Mouse (Mus musculus): ENCODE data around the gene Syngr2.
"Not testable (repeated sequence)": the region's sequence is repeated elsewhere in the genome, so short reads cannot be mapped to it uniquely, and the experiment has no call there.

The Syngr2 gene

DNA sequence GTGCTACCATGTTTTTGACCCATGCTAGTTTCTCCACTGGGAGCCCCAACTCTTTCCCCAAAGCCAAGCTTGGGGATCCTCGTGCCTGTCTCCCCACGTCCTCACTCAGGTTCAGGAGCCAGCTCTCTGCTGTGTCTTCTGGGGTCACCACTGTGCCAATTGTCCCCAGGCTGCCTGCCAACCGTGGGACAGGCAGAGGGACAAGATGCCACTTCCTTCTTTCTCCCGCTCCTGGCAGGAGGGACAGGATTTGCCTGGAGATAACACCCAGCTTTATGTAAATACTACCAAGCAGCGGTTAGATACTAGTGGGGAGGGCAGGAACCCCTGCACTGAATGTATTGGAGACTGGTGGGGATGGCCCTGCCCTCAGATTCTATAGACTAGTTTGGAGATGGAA is 4.4 kb downstream of the Syngr2 start:
- DNase-seq (ENCODE audit: low spot score), result no peak

DNA sequence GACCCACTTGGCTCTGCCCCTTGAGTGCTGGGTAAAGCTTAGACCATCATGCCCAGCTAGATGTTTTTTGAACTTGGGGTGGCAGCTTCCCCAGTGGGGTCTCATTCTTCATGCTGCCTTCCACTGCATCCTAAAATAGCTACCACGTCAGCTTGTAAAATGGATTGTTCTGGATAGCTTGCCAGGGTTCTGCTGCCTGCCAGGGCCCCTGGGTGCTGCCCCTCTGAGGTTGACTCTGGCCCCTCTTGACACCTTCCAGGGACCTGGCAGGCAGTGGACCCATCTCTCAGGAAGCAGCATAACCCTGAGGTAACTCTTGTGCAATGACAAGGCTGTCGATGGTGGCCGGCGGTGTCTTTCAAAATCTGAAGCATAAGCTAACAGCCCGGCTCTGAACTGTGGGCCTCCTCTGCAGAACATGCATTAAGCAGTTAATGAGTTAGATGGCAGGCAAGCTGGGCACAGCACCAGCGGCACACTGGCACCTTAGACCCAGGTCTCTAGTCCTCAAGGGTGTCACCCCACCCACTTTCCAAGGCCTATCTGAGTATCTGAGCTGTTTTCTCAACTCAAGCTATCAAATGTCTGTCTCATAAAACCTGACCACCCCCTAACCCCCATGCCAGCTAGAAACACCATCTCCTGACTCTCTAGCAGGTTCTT is 5.4 kb downstream of the Syngr2 start:
- DNase-seq (ENCODE audit: low spot score), result no peak

DNA sequence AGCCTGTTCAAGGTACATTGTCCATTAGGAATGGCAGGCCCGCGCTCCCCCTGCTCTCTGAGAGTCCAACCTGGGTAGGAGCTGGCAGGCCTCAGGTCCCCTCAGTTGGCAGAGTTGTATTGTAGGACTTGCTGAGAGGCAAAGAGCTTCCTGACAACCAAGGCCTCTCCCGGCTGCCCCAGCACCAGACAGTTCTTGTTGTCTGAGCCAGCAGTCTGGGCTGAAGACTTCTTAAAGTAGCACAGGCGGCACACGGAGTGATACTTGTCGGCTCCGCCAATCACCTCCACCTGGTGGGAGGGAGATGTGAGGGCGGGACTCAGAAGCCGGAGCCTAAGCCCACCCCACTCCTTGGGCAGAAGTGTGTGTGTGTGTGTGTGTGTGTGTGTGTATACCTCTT is 6.4 kb downstream of the Syngr2 start:
- DNase-seq (ENCODE audit: low spot score), result not testable (repeated sequence)

DNA sequence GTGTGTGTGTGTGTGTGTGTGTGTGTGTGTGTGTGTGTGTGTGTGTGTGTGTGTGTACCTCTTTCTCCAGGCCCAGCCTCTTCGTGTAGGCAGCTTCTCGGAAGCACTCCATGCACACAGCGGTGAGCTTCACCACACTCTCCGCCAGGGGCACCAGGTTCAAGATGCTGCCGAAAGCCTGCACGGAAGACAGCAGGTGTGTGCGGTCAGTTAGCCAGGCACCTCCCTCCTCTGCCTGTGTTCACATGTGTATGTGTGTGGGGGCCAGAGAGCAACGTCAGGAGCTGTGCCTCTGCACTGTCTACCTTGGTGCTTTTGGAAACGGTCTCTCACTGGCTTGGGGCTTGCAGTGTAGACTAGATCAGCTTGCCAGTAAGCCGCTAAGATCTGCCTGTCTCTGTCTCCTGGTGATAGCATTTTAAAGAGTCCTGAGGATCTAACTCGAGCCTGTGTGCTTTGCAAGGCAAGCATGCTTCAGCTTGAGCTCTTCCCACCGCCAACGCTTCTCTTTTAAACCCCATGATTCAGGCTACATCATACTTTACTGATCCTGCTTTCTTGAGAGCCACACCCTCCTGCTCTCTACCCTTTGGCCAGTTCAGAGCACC is 7.0 kb downstream of the Syngr2 start:
- DNase-seq (ENCODE audit: low spot score), result no peak

DNA sequence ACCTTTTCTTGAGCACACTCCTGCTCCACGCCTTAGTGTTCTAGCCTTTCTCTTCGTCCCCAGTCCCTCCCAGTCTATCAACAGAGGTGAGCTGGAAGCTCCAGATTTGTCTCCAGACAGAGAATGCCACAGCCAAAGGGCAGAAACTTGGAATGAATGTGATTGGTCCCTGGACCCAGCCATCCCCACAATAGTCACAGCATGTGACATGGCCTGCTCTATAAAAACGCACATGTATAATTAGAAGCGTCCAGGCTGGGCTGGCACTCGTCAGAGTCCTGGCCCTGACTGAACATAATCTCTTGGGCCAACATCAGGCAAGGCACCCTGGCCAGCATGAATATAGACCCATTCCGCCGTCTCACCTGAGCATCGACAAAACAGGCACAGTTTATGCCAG is 9.6 kb downstream of the Syngr2 start:
- DNase-seq (ENCODE audit: low spot score), result no peak

DNA sequence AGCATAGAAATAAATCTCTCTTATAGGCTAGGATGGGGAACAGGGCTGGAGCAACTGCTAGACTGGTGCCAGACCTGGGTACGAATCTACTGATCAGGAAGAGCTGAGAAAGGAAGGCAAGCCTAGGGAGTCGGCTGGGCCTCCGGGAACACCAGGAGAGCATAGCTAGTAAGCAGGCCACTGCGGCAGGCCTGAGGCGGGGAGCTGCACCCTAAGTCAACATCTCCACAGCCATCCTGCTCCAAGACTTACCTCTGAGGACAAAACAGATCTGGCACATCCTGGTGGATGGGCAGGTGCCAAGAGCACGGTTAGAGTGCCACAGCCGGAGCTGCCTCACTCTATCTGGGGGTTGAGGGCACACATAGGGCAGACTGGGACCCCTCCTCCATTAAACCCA is 10.7 kb downstream of the Syngr2 start:
- no peak for DNase-seq (ENCODE audit: low spot score)

DNA sequence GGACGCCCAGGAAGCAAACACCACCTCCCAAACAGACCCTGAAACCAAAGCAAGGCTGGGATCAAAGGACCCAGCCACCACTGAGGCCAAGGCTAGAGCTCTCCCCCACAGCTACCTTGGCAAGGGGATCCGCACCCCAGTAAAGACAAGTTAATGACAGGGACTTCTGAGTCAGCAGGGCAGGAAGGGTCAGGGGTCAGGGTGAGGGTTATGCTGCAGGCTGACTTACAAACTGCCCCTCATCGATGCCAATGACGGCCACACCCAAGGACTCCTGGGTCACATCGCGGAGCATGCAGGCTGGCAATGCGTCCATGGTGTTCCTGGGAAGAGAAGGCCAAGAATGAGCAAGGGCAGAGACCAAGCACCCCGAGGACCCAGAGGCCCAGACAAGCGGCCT is 12.4 kb downstream of the Syngr2 start:
- no peak for DNase-seq (ENCODE audit: low spot score)

DNA sequence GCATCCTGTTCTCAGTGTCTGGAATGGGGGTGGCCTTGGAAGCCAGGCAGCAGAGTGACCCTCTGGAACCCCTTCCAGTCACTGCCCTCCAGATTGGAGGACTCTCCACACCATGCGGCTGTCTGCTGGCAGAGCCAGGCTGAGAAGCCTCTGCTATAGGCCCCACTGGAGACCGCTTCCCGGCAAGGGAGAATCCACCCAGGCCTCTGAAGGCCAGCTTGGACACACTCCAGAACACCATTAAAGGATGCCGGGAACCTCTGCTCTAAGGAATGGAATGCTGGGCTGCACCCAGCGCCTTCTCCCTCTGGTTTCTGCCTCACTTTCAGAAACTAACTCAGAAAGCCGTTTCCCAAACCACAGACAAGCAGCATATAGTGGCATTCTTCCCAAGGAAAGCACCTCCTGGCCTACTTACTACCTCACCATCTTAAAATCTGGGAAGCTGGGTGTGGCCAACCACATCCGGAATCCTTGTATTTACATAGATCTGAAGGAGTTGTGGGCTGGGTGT is 13.3 kb downstream of the Syngr2 start:
- peak; percentile 54 for DNase-seq (ENCODE audit: low spot score)

DNA sequence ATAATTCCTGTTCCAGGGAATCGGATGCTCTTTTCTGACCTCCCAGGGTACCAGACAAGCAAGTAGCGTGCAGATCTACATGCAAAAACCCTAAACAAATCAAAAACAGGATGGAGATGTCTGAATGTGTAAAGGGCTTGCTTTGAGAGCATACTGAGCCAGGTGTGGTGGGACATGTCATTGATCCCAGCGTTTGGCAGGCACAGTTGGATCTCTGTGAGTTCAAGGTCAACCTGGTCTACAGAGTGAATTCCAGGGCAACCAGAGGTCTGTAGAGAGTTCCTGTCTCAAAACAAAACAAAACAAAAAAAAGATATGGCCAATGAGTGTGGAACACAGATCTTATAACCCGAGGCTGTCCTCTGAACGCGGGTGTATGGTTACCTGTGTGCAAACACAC is 13.9 kb downstream of the Syngr2 start:
- no peak for DNase-seq (ENCODE audit: low spot score)

DNA sequence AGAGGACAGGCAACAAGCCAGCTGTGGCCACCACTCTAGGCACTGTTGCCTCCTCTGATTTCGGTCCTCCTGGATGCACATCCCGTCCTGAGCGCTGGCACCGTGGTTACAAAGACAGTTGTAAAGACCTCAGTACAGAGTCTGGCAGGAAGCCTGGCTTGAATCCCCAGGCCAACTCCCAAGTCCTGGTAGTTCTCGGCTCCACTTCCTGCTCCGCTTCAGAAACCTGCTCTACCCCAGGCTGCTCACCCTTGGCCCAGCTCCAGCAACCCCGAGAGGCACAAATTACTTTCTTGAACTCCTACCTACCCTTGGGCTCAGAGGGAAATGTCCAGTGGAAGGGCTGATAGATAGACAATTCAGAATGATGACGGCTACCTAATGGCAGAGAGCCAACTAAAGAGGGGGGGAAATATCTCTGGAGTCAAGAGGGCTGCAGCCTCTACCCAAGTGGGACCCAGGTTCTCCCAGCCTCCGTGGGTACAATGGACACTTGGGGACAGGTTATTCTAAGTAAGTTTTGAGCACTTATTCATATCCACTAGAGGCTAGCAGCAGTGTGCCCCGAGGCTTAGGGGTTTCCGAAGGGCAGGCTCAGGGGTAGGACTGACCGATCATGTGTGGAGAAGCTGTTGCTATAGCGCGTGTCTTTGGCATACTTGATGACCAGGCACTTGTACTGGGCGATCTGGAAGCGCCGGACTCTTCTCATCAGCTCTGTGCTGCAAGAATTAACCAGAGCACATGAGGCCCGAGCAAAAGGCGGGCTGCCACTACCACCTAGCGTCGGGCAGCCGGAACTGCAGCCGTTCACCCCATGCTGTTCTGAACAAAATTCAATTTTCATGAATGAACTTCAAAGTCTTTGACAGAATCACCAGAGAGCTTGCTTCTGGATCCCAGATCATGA is 14.8 kb downstream of the Syngr2 start:
- peak; percentile 88 for DNase-seq (ENCODE audit: low spot score)

DNA sequence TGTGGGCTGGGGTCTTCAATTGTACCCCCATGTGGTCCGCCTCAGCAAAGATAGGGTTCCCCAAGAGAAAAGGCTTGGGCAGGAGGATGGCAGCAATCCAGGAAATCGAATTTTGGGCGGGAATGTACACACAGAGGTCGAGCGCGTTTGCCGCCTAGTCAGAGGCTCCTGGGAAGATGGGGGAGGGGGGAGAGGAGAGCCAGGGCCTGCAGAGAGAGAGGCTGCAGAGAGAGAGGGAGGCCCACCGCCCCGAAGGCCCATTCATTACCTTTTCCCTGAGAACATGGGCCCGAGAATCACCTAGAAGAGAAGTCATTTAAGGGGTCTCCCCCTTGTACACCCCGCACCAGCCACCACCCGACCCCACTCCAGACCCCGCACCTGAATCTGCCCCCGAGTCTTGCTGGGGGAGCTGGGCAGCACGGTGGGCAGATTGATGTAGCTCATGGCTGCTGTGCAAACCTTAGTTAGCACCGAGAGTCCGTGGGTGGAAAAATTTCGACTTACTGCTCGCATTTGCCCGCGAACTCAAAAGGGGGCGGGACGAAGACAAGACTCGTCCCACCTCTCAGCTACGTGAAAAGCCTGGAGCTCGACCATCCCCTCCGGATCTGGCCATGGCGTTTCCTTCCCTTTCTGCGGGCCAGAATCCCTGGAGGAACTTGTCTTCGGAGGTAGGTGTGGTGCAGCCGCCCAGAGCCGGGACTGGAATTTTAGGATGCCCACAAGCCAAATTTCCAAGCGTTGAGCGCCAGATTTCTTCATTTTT is 16.0 kb downstream of the Syngr2 start, which contains the start of the genes Afmid and Tk1:
Afmid (plus strand) TSS at position 592 of the 769 bp plus-strand sequence.
Tk1 (minus strand) TSS at position 760 of the 769 bp plus-strand sequence.
- DNase-seq (ENCODE audit: low spot score), result peak; percentile 88

DNA sequence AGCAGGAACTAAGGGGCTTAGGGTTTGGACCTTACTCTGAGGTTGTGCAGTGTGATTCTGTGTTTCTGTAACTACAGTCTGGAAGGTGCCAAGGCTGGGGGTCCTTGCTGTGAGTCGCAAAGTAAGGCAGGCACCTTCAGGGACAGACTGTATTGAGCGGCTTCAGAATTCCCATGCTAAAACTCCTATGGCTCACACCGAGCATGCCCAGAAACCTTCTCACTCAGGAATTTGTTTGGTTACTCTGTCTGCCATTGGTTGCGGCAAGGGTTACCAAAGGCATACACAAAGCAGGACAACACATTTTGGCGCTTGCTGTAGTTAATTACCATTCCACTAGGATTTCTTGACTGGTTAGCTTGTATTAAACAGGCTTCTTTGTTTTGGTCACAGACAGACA is 16.7 kb downstream of the Syngr2 start:
- no peak for DNase-seq (ENCODE audit: low spot score)

DNA sequence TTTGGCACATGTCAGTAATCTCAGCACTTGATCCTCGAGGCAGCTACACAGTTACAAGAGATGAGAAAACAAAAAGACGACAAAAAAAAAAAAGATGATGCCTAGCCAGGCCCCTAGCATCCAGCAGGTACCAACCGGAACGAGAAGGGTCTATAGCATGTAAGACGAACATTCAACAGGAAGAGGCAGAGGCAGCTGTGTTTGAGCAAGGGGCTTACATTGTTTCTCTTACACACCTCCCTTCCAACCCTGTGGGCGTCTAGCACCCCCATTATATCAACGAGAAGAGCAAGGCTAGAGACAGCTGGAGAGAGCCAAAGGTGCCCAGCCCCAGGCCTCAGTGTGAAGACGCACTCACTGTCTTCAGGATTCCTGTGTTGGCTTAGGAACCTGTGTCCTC is 17.4 kb downstream of the Syngr2 start:
- DNase-seq (ENCODE audit: low spot score), result no peak

DNA sequence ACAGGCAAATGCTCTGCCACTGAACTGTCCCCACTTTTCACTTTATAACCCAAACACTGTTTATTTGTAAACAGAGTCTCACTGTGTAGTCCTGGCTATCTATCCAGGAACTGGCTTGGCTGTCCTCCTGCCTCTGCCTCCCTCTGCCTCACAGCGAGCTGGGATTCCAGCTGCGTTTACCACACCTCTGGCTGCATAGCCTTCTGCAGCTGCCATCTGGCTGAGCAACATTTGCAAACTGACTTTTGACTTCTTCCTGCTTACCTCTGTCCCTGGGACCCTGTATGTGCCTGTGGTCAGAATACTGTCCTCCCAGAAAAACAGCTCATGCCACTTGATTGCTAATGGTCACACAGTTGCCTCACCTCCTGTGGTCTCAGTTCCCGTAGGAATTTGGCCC is 17.9 kb downstream of the Syngr2 start:
- DNase-seq (ENCODE audit: low spot score), result no peak

DNA sequence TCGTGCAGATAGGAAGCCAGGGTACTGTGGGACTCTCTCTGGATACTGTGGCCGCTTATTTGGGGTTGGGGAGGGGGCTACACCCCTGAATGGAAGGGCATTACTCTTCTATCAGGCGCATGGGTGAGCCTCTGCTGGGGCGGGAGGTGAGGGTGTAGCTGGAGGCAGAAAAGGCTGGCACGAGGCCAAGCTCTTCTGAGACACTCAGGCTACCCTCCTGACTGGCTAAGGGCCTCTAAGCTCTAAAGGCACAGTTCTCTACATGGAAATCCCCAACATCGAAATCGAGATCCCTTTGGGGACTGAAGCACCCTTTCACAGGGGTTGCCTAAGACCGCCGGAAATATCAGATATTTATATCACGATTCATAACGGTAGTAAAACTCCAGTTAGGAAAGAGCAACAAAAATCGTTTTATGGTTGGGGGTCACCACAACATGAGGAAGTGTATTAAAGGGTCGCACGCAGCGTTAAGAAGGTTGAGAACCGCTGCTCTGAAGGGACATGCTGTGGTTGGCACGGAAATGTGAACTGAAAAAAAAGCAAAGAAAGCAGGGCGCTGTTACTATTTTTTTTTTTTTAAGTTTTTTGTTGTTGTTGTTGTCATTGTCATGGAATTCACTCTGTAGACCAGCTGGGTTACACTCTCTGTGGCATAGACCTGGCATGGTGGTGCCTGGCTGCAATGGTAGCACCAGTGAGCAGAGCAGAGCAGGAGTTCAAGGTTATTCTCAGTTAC is 18.9 kb downstream of the Syngr2 start:
- DNase-seq (ENCODE audit: low spot score), result peak; percentile 51

DNA sequence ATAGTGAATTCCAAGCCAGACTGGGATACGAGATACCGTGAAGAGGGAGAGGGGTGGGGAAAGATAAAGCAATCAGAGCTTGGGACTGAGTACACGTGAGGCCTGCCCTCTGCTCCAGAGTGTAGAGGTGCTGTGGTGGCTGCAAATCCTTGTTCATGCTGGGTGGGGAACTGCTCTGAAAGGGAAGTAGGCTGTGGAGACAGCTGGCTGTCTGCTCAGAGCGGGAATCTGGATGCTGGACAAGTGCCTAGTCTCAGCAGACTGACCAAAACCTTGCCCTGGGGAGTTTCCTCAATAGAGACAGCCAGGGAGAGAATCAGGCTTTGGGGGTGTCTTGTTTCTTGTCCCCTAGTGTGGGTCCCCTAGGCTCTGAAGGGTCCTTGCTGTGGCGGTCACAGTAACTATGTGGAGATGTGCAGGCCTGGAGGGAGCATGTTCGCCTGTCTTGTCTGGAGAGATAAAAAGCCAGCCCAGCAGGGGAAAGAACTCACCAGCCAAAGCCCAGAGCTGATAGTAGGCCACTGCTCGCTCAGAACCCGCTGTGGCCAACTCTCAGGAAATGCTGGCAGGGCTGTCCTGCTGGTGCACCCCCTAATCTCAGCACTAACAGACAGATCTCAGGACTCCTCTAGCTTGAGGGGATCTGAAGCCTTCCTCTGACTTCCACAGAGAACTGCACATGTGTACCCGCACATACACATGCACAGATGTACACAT is 19.6 kb downstream of the Syngr2 start:
- DNase-seq (ENCODE audit: low spot score), result no peak

DNA sequence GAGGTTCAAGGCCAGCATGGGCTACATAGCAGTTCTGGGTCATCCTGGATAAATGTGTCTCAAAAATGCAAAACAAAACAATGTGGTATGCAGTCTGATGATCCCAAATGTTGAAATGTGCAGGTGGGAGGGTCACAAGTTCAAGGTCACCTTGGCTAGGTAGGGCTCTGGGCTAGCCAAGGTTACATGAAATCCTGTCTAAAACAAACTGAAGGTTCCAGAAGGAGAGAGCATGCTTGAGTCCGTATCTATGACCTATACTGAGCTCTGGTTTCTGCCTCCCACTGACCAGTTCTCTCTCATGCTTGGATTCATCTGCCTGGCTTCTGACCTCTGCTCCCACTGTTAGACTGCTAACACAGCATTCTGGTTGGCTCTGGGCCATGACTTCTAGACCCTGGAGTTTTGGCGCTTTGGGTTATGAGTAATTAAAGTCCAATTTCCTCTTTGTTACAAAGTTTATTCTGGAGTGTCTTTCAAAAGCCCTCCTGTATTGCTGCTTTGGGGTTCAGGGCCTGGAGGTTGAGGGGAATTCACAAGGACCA is 20.3 kb downstream of the Syngr2 start:
- no peak for DNase-seq (ENCODE audit: low spot score)

DNA sequence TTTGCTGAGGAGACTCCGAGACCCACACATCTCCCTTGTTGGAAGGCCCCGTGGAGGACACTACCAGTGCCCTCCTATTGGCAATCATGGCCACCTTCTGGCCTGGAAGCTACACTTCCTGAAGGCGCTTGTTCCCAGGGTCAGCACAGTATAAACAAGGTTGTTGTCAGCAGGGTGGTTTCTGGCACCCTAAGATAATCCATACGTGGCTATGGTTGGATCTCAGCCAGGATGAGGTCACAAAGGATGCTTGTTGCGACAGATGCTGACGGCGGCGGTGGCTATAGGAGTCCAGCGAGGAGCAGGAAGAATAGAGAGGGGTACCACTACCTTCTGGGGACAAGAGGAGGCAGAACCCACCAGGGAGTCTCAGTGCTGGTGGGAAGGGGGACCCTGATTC is 20.9 kb downstream of the Syngr2 start:
- DNase-seq (ENCODE audit: low spot score), result peak; percentile 56

DNA sequence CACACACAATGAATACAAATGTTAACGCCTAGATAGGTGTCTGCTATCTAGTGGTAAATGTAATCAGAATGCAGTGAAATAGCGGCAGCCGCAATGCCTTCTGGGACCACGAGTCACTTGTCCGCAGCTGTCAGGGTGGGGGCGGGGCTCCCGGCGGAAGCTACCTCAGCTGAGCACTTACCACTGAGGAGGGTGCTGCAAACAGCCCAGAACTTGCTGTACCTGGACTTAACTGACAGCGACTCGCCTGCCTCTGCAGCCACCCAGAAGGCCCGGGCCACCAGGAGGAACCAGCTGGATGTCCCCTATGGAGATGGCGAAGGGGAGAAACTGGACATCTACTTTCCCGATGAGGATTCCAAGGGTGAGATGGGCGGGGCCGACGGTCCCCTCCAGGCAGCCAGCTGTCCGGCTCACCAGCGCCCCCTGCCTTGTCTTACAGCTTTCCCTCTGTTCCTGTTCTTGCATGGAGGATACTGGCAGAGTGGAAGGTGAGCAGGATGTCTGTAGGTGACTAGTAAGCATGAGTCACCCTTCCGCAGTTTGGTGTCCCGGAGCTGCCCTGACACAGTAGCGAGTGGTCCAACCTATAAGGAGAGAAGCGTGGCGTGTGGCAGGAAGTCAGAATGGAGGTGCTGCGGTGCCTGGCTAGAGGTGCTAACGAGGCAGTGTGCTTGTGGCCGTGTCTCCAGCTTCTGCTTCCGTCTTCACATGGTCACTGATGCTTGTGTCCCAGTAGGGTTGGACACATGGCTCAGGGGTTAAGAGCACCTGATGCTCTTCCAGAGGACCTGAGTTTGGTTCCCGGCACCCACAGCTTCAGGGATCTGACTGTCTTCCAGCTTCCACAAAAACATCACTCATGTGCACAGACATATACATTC is 22.9 kb downstream of the Syngr2 start:
- DNase-seq (ENCODE audit: low spot score), result no peak
